Mouse (Mus musculus) heart, adult 8-10 months (tissue): ENCODE data around the gene Gm29776. TPM values are rescaled to one million over a fixed set of nuclear protein-coding genes. Genes with fewer than 3 reads are reported as not detected.

ENCODE experiments used
- DNase-seq: peaks from one replicate; pipeline ENCODE4 v3.0.0; 2022; ENCODE audit warnings: low spot score
- microRNA-seq: library from miRNA; unstranded; fragments of <30 nt; microRNA quantifications from one replicate; pipeline ENCODE4 v1.2.0, GENCODE M21; 2022
- total RNA-seq, 4 experiments: library from RNA; stranded (reverse); gene quantifications; 2 replicates each; pipeline ENCODE4 v1.2.4; 2022

Gm29776 gene
- total RNA-seq, 4 experiments from 2014 or later = not detected

DNA sequence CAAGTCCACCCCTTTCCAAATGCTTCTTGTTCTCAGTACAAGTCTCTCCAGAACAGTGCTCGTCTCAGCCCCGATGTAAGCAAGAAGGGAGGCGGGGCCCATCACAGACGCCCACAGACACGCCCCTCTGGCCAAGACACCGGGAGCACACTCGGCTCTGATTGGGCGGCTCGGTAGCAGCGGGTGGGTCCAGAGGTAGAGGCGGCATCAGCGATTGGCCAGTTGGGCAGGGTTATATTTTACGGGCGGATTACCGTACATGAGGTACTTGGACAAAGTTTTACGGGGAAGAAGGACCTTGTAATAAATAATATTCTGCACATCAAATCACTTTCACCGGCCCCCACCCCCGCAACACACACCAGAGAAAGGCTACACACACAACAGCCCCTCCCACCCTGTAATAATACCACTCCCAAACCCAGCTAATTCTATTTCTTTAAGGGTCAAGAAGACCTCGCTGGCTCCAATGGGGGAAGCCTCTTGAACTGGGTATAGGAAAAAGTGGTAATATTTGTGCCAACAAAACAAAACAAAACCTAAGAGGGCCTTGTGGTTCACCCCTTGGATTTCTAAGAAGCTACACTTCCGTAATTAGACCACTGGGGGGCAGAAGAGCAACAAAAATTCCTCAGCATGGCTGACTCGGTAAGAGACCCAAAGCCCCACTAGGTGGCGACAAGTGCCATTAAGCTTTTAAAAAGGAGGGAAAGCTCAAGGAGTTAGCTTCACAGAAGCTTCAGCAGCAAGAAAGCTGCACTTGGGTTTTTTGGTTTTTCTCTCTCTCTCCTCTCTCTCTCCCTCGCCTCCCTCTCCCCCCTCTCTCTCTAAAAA lies 47.8 kb downstream of the Gm29776 start:
- DNase-seq = peak; percentile 89

DNA sequence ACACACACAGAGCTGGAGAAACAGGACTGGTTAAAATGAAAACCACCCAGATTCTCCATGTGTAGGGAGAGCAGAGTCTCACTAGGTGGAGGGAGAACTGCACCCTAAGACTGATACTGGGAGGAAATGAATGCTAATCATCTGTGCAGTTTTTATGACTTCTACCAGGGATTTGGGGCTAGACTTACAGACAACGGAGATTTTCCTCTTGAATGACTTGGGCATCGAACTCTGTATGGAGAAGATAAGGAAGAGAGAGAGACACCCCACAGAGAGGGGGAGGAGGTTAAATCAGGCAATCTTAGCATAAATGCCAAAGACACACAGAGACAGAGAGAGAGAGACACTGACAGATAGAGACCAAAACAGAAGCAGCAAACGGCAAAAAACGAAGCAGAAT lies 50.7 kb downstream of the Gm29776 start:
- DNase-seq = no peak

DNA sequence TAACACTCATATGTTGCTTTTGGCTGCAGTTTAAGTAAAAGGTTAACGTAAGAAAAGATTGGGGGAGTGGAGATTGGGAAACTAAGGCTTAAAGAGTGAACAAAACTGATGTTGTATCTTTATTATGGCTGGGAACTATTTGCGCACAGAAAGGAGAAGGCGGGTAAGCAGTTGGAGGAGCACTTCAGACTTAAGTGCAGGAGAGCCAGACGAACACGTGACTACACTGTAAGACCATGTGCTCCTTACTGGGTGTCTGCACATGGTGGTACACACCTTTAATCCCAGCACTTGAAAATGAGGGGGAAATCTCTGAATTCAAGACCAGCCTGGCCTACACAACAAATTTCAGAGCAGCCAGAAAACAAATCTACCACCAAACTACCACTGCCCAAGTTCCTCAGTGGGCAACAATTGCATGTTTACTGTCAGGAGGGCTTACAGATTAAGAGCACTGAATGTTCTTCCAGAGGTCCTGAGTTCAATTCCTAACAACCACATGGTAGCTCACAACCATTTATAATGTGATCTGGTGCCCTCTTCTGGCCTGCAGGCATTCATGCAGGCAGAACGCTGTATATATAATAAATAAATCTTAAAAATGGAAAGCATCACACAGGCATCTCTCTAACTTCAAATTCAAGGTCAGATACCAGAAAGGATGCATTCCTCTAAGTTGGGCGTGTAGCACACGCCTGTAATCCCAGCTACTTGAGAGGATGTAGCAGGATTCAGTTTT lies 51.6 kb downstream of the Gm29776 start:
- DNase-seq = no peak

DNA sequence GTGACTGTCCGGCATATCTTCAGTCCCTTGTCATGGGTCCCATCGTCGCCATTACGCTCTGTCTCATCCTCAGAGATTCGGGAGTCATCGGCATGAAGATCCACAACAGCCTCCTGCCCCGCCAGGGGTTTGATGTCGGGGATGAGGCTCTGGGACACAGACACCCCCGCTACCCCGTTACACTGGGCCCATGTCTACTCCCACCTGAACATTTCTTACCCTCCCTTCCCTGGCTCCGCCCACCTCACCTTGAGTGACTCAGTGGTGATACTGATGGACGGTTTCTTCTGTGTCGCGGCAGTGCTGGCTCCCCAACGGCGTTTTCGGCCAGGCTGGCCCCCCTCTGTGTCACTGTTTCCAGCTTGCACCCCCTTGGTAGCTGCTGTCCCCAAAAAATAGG lies 52.2 kb downstream of the Gm29776 start:
- no peak for DNase-seq

DNA sequence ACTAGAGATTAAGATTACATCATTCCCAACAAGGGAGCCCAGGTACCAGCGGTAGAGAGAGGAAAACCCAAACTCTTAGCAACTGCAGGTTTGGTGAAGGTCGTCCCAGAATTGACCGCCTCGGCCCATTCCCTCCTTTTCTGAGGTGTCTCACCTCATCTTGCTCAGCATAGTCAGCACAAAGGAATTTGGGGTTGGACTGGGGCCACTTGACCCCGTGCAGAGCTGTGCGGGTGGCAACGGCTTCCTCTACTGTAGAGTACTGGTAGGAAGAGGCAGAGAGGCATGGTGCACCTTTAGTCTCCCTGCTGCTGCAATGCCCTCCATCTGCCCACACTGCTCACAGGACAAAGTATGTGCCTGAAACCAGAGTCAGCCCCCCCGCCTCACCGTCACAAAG lies 54.3 kb downstream of the Gm29776 start:
- DNase-seq = no peak

DNA sequence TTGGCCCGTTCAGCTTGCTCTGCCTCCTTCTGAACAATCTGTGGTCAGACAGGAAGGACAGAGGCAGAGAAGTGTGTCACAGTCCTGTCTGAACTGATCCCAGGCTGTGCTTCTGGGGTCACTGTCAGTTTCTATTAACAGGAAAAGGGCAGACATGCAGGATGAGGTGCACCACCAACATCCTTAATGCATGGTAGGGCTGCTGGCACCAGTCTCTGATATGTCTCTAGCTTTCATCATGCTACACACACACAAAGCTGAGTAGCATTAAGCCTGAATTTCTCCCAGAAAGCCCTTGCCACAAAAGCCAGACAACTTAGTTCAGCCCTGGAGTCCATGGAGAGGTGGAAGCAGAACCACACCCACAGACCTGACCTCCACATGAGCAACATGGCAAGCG lies 55.6 kb downstream of the Gm29776 start:
- DNase-seq = no peak

Small RNA genes lying within 50 kb of the gene (microRNA-seq; reads per million reads assigned to microRNA genes)
- gene Mir6948 = 0.84 reads per million

Other genes starting within 250 kb of the Gm29776 start
- 10 to 100 TPM; 45.5 to 62.2 (median 50.7) TPM for gene Lrp10, start 234.7 kb downstream of the Gm29776 start, total RNA-seq
- gene Rem2, start 222.7 kb downstream of the Gm29776 start, total RNA-seq = not detected
- gene Prmt5, start 181.3 kb downstream of the Gm29776 start, total RNA-seq = 10 to 100 TPM; 29.8 to 34.0 (median 32.1) TPM
- gene Haus4, start 144.2 kb downstream of the Gm29776 start, total RNA-seq = 1 to 10 TPM; 3.5 to 6.1 (median 4.1) TPM
- gene Ajuba, start 121.3 kb downstream of the Gm29776 start, total RNA-seq = 1 to 10 TPM; 4.6 to 5.2 (median 4.7) TPM
- gene 4931414P19Rik, start 92.8 kb downstream of the Gm29776 start, total RNA-seq = 1 to 10 TPM; 2.7 to 5.8 (median 4.7) TPM
- gene Psmb5, start 80.8 kb downstream of the Gm29776 start, total RNA-seq = 100 to 1,000 TPM; 177 to 185 (median 182) TPM
- not detected for gene Psmb11, start 77.4 kb downstream of the Gm29776 start, total RNA-seq
- gene Gm17606, start 57.9 kb downstream of the Gm29776 start, total RNA-seq = not detected
- under 1 TPM; 0.08 to 0.57 (median 0.12) TPM for gene Cdh24, start 57.5 kb downstream of the Gm29776 start, total RNA-seq
- gene 1700123O20Rik, start 12.6 kb downstream of the Gm29776 start, total RNA-seq = 10 to 100 TPM; 12.9 to 15.3 (median 13.3) TPM
- 10 to 100 TPM; 63.8 to 81.1 (median 74.3) TPM for gene Acin1, start 11.9 kb downstream of the Gm29776 start, total RNA-seq
- not detected for gene Cebpe, start 13.3 kb upstream of the Gm29776 start, total RNA-seq
- gene Slc7a8, start 83.1 kb upstream of the Gm29776 start, total RNA-seq = 1 to 10 TPM; 1.5 to 2.3 (median 2.0) TPM
- gene Rnf212b, start 115.3 kb upstream of the Gm29776 start, total RNA-seq = under 1 TPM in 3 of 4 experiments, not detected in 1; 0.25 to 0.49 (median 0.38) TPM
- 1 to 10 TPM; 6.4 to 9.8 (median 7.5) TPM for gene Homez, start 172.1 kb upstream of the Gm29776 start, total RNA-seq
- 1 to 10 TPM; 2.9 to 4.2 (median 3.3) TPM for gene Ppp1r3e, start 178.7 kb upstream of the Gm29776 start, total RNA-seq
- gene Bcl2l2, start 184.5 kb upstream of the Gm29776 start, total RNA-seq = 10 to 100 TPM; 44.7 to 52.4 (median 45.5) TPM
- 10 to 100 TPM in 1 of 4 experiments, 1 to 10 TPM in 3; 3.4 to 11.8 (median 7.9) TPM for gene Gm20521, start 184.6 kb upstream of the Gm29776 start, total RNA-seq
- gene Pabpn1, start 193.7 kb upstream of the Gm29776 start, total RNA-seq = 10 to 100 TPM; 37.3 to 54.4 (median 50.2) TPM
- 1 to 10 TPM; 1.7 to 3.6 (median 2.6) TPM for gene Slc22a17, start 214.3 kb upstream of the Gm29776 start, total RNA-seq
- gene Efs, start 227.3 kb upstream of the Gm29776 start, total RNA-seq = 1 to 10 TPM; 1.6 to 2.6 (median 2.2) TPM
- gene Il25, start 233.9 kb upstream of the Gm29776 start, total RNA-seq = not detected
- gene Cmtm5, start 237.4 kb upstream of the Gm29776 start, total RNA-seq = 1 to 10 TPM in 1 of 4 experiments, under 1 TPM in 1, not detected in 2; 0.41 to 1.2 TPM